Mouse (Mus musculus) monocyte, adult 5-6 weeks (primary cell): ENCODE data around the gene Prss54. TPM values are rescaled to one million over a fixed set of nuclear protein-coding genes. Genes with fewer than 3 reads are reported as not detected.

Experiments used
- total RNA-seq: library from RNA; stranded (forward); fragments of 200-1000, 200-491, 200-594 nt; gene quantifications from 3 replicates; pipeline ENCODE4 v1.2.3, GENCODE M21; 2017

The Prss54 gene
- total RNA-seq, 1 experiment from 2014 or later: not detected

Other genes starting within 250 kb of the Prss54 start
- gene Zfp319, start 244.4 kb downstream of the Prss54 start, total RNA-seq: 3.3 to 4.7 TPM (median 4.3 TPM) in 3 replicates
- gene Usb1, start 244.1 kb downstream of the Prss54 start, total RNA-seq: 19.0 to 30.5 TPM (median 26.8 TPM) in 3 replicates
- gene Mmp15, start 224.1 kb downstream of the Prss54 start, total RNA-seq: not detected in 3 replicates
- gene Cfap20, start 141.5 kb downstream of the Prss54 start, total RNA-seq: 27.0 to 52.7 TPM (median 36.3 TPM) in 3 replicates
- gene Csnk2a2, start 86.3 kb downstream of the Prss54 start, total RNA-seq: 16.8 to 25.0 TPM (median 22.7 TPM) in 3 replicates
- gene Ccdc113, start 42.3 kb downstream of the Prss54 start, total RNA-seq: not detected in 3 replicates
- 9.5 to 14.5 TPM (median 10.2 TPM) in 3 replicates for gene Gins3, start 57.1 kb upstream of the Prss54 start, total RNA-seq
- gene Ndrg4, start 100.6 kb upstream of the Prss54 start, total RNA-seq: not detected in 3 replicates
- 28.0 to 35.7 TPM (median 28.3 TPM) in 3 replicates for gene Setd6, start 139.5 kb upstream of the Prss54 start, total RNA-seq
- gene Cnot1, start 231.1 kb upstream of the Prss54 start, total RNA-seq: 101 to 184 TPM (median 103 TPM) in 3 replicates
- gene Sap18b, start 249.0 kb upstream of the Prss54 start, total RNA-seq: 118 to 151 TPM (median 147 TPM) in 3 replicates